Mouse (Mus musculus) kidney, postnatal 36 days (tissue): Measurements from ENCODE around the gene Coro6.

ENCODE experiments used
- DNase-seq, 2 experiments: peaks; one replicate each; pipeline ENCODE4 v3.0.0; 2021 to 2022; ENCODE audit warnings: mixed read lengths in 2 of 2

The Coro6 gene

GRCm38 (mm10) chr11:77494344-77494676 lies 32.1 kb downstream of the Coro6 start:
- DNase-seq = no peak

- DNase-seq = no peak
Measured at GRCm38 (mm10) chr11:77494782-77495181, 32.6 kb downstream of the Coro6 start.

GRCm38 (mm10) chr11:77495507-77495906 lies 33.3 kb downstream of the Coro6 start:
- DNase-seq = no peak

- peak; percentile 86 to 89 for DNase-seq
Measured at GRCm38 (mm10) chr11:77497341-77497756, 35.1 kb downstream of the Coro6 start.

- peak; percentile 63 to 70 for DNase-seq
Measured at GRCm38 (mm10) chr11:77497851-77498250, 35.6 kb downstream of the Coro6 start.

GRCm38 (mm10) chr11:77498261-77499139 lies 36.3 kb downstream of the Coro6 start:
- no peak for DNase-seq

- DNase-seq = no peak
Measured at GRCm38 (mm10) chr11:77499354-77499753, 37.1 kb downstream of the Coro6 start.

- DNase-seq = no peak
Measured at GRCm38 (mm10) chr11:77500361-77501325, 38.4 kb downstream of the Coro6 start.

GRCm38 (mm10) chr11:77501392-77501791 lies 39.2 kb downstream of the Coro6 start:
- DNase-seq = peak; percentile 80 to 89

- DNase-seq = no peak
Measured at GRCm38 (mm10) chr11:77501971-77502370, 39.8 kb downstream of the Coro6 start.

GRCm38 (mm10) chr11:77502481-77502880 lies 40.3 kb downstream of the Coro6 start:
- DNase-seq = no peak

GRCm38 (mm10) chr11:77503511-77503910 lies 41.3 kb downstream of the Coro6 start:
- DNase-seq = no peak

- no peak for DNase-seq
Measured at GRCm38 (mm10) chr11:77504377-77504776, 42.2 kb downstream of the Coro6 start.

GRCm38 (mm10) chr11:77505291-77505980 lies 43.2 kb downstream of the Coro6 start:
- no peak for DNase-seq

GRCm38 (mm10) chr11:77506273-77506672 lies 44.1 kb downstream of the Coro6 start:
- peak; percentile 82 to 86 for DNase-seq

- DNase-seq = no peak
Measured at GRCm38 (mm10) chr11:77506941-77507340, 44.7 kb downstream of the Coro6 start.

- no peak for DNase-seq
Measured at GRCm38 (mm10) chr11:77507426-77507825, 45.2 kb downstream of the Coro6 start.

- DNase-seq = peak; percentile 85 to 95
Measured at GRCm38 (mm10) chr11:77508068-77509021, 46.1 kb downstream of the Coro6 start.

- DNase-seq = no peak
Measured at GRCm38 (mm10) chr11:77511336-77511735, 49.1 kb downstream of the Coro6 start.

- peak; percentile 89 to 94 for DNase-seq
Measured at GRCm38 (mm10) chr11:77512891-77513810, 50.9 kb downstream of the Coro6 start.

GRCm38 (mm10) chr11:77513811-77514170 lies 51.6 kb downstream of the Coro6 start:
- DNase-seq = peak; percentile 31 to 49
